Mouse (Mus musculus) intestine, embryonic 14.5 days (tissue): ENCODE data around the gene Folr2. TPM values are rescaled to one million over a fixed set of nuclear protein-coding genes. Genes with fewer than 3 reads are reported as not detected.

ENCODE experiments used
- ATAC-seq: fragments of 200-750 bp; cut with Nextera tagmentation; replicated peaks from 2 replicates; pipeline ENCODE4 v1.8.0; 2017; ENCODE audit warnings: low read depth, moderate number of reproducible peaks, moderate TSS enrichment, moderate library complexity; ENCODE audit not compliant: low FRiP score, low TSS enrichment
- DNase-seq: peaks from one replicate; pipeline ENCODE4 v3.0.0-alpha.2; 2018; ENCODE audit warnings: low spot score
- H3K27ac ChIP-seq: fragments of 300-500 bp; sonication (generic); 2 replicates; pipeline ENCODE4 v1.5.1; 2014; ENCODE audit warnings: low read depth, mild to moderate bottlenecking, control low read depth
- H3K27me3 ChIP-seq: fragments of 300-500 bp; sonication (generic); replicated peaks from 2 replicates; pipeline ENCODE4 v1.6.1; 2014; ENCODE audit warnings: low read length, control low read depth; ENCODE audit not compliant: control insufficient read depth, insufficient read depth
- H3K36me3 ChIP-seq: fragments of 300-500 bp; sonication (generic); 2 replicates; pipeline ENCODE4 v1.6.1; 2014; ENCODE audit warnings: low read length, control low read depth; ENCODE audit not compliant: control insufficient read depth, insufficient read depth
- H3K4me1 ChIP-seq: fragments of 300-500 bp; sonication (generic); replicated peaks from 2 replicates; pipeline ENCODE4 v1.6.1; 2014; ENCODE audit warnings: low read length, control low read depth, mixed read lengths; ENCODE audit not compliant: control insufficient read depth, insufficient read depth
- H3K4me2 ChIP-seq: fragments of 300-500 bp; sonication (generic); 2 replicates; pipeline ENCODE4 v1.6.1; 2014; ENCODE audit warnings: low read length
- H3K4me3 ChIP-seq: fragments of 300-500 bp; sonication (generic); 2 replicates; pipeline ENCODE4 v1.5.1; 2014; ENCODE audit warnings: low read depth, low read length, control low read depth, mixed read lengths
- H3K9ac ChIP-seq: fragments of 300-500 bp; sonication (generic); 2 replicates; pipeline ENCODE4 v1.6.1; 2014; ENCODE audit warnings: mild to moderate bottlenecking, low read length
- H3K9me3 ChIP-seq: fragments of 300-500 bp; sonication (generic); 2 replicates; pipeline ENCODE4 v1.6.1; 2016; ENCODE audit warnings: low read length, control low read depth; ENCODE audit not compliant: control insufficient read depth
- WGBS: fragments of 180-500 bp; shearing (Covaris S2); extraction: QIAGEN DNeasy Blood & Tissue Kit; methylation state at CpG from one replicate; pipeline ENCODE4 v1.1.7; 2014; 5-methylcytosine and 5-hydroxymethylcytosine counted together
- polyA plus RNA-seq: library from polyadenylated mRNA; unstranded; fragments of >200 nt; fragmentation: Nextera tagmentation; extraction: Ambion mirVana; gene quantifications from 2 replicates; pipeline ENCODE4 v1.2.1, GENCODE M21; 2014

Gene Folr2
- polyA plus RNA-seq, 1 experiment from 2014 or later = 2.1 TPM

- DNase-seq = no peak
- 29% methylated on average over 5 of the region's 5 CpGs for WGBS
Observed at GRCm38 (mm10) chr7:101835457-101836109, 21.4 kb downstream of the Folr2 start.

GRCm38 (mm10) chr7:101834903-101835302, 22.1 kb downstream of the Folr2 start:
- WGBS = 47% methylated on average over 3 of the region's 3 CpGs

More at GRCm38 (mm10) chr7:101835457-101836109, 21.4 kb downstream of the Folr2 start:
- Histone ChIP-seq H3K36me3 (peaks cover 35% of the 10 kb centered on the region), H3K9me3 (no peaks in the 10 kb centered on the region), H3K4me3 (peak overlapping the region; percentile 92), H3K4me1 (peaks cover 20% of the 10 kb centered on the region), H3K27me3 (no peaks in the 10 kb centered on the region), H3K9ac (peak overlapping the region; percentile 98), H3K27ac (peak overlapping the region; percentile 91; the same call in 1 of the 2 replicates), H3K4me2 (peak overlapping the region; percentile 75)
- no peak for ATAC-seq

GRCm38 (mm10) chr7:101833916-101834584, 22.9 kb downstream of the Folr2 start:
- no peaks in the 10 kb centered on the region for H3K9me3 ChIP-seq
- H3K9ac ChIP-seq = no peak overlapping the region
- H3K4me3 ChIP-seq = no peak overlapping the region
- H3K4me1 ChIP-seq = peaks cover 20% of the 10 kb centered on the region
- WGBS = 56% methylated on average over 3 of the region's 3 CpGs
- no peak overlapping the region for H3K4me2 ChIP-seq
- ATAC-seq = no peak
- no peak overlapping the region for H3K27ac ChIP-seq
- peaks cover 51% of the 10 kb centered on the region for H3K36me3 ChIP-seq
- no peaks in the 10 kb centered on the region for H3K27me3 ChIP-seq
- DNase-seq = no peak

More at GRCm38 (mm10) chr7:101834903-101835302, 22.1 kb downstream of the Folr2 start:
- no peak for DNase-seq
- 0 out of 2 replicates have a peak overlapping the region, but pooled peaks have one; percentile 20 for H3K9ac ChIP-seq
- no peak for ATAC-seq
- peak overlapping the region; percentile 92 for H3K4me3 ChIP-seq
- peaks cover 20% of the 10 kb centered on the region for H3K4me1 ChIP-seq
- no peak overlapping the region for H3K27ac ChIP-seq
- H3K36me3 ChIP-seq = peaks cover 42% of the 10 kb centered on the region
- peak overlapping the region; percentile 75 for H3K4me2 ChIP-seq
- H3K27me3 ChIP-seq = no peaks in the 10 kb centered on the region
- no peaks in the 10 kb centered on the region for H3K9me3 ChIP-seq

GRCm38 (mm10) chr7:101833352-101833751, 23.6 kb downstream of the Folr2 start:
- Histone ChIP-seq H3K4me3 (no peak overlapping the region), H3K36me3 (peaks cover 58% of the 10 kb centered on the region), H3K27ac (no peak overlapping the region), H3K4me1 (peaks cover 20% of the 10 kb centered on the region), H3K9ac (no peak overlapping the region), H3K9me3 (no peaks in the 10 kb centered on the region), H3K4me2 (no peak overlapping the region), H3K27me3 (no peaks in the 10 kb centered on the region)
- DNase-seq = no peak
- no peak for ATAC-seq
- 64% methylated on average over 5 of the region's 5 CpGs for WGBS

- H3K4me1 ChIP-seq = peaks cover 20% of the 10 kb centered on the region
- H3K27ac ChIP-seq = no peak overlapping the region
- ATAC-seq (no peak), DNase-seq (no peak)
- H3K4me2 ChIP-seq = no peak overlapping the region
- H3K4me3 ChIP-seq = no peak overlapping the region
- H3K36me3 ChIP-seq = peaks cover 68% of the 10 kb centered on the region
- no peak overlapping the region for H3K9ac ChIP-seq
- H3K9me3 ChIP-seq = no peaks in the 10 kb centered on the region
- WGBS = 93% methylated on average over 4 of the region's 4 CpGs
- H3K27me3 ChIP-seq = no peaks in the 10 kb centered on the region
Observed at GRCm38 (mm10) chr7:101832372-101832771, 24.6 kb downstream of the Folr2 start.

- no peak overlapping the region for H3K4me2 ChIP-seq
- no peaks in the 10 kb centered on the region for H3K27me3 ChIP-seq
- H3K9ac ChIP-seq = no peak overlapping the region
- no peak for DNase-seq
- no peaks in the 10 kb centered on the region for H3K9me3 ChIP-seq
- peaks cover 77% of the 10 kb centered on the region for H3K36me3 ChIP-seq
- no peak for ATAC-seq
- H3K27ac ChIP-seq = no peak overlapping the region
- H3K4me3 ChIP-seq = no peak overlapping the region
- H3K4me1 ChIP-seq = peaks cover 20% of the 10 kb centered on the region
- WGBS = 91% methylated on average over 8 of the region's 8 CpGs
Observed at GRCm38 (mm10) chr7:101831437-101831836, 25.6 kb downstream of the Folr2 start.

- peaks cover 88% of the 10 kb centered on the region for H3K36me3 ChIP-seq
- no peak overlapping the region for H3K27ac ChIP-seq
- DNase-seq = no peak
- H3K9me3 ChIP-seq = no peaks in the 10 kb centered on the region
- peaks cover 13% of the 10 kb centered on the region for H3K4me1 ChIP-seq
- WGBS = 97% methylated on average over 3 of the region's 3 CpGs
- no peaks in the 10 kb centered on the region for H3K27me3 ChIP-seq
- H3K4me3 ChIP-seq = no peak overlapping the region
- ATAC-seq = no peak
- H3K9ac ChIP-seq = no peak overlapping the region
- no peak overlapping the region for H3K4me2 ChIP-seq
Observed at GRCm38 (mm10) chr7:101830373-101830772, 26.6 kb downstream of the Folr2 start.

- Histone ChIP-seq H3K4me2 (no peak overlapping the region), H3K9ac (no peak overlapping the region), H3K9me3 (no peaks in the 10 kb centered on the region), H3K4me3 (no peak overlapping the region), H3K36me3 (peaks cover 57% of the 10 kb centered on the region), H3K27ac (no peak overlapping the region), H3K4me1 (peaks cover 20% of the 10 kb centered on the region), H3K27me3 (peaks cover 32% of the 10 kb centered on the region)
- DNase-seq = no peak
- ATAC-seq = no peak
- 80% methylated on average over 18 of the region's 18 CpGs for WGBS
Observed at GRCm38 (mm10) chr7:101823758-101824630, 33.0 kb downstream of the Folr2 start.
